Mouse (Mus musculus): ENCODE measurements at regions not wholly inside any gene's neighbourhood (a gene's known extent, or its start where the extent isn't known, plus 50 kb on each side); places are given as distances from the start of the nearest gene placed in this dataset.

- no peaks in the 10 kb centered on the region for H3K79me3 ChIP-seq (ENCODE audit: low read depth)
- no peaks in the 10 kb centered on the region for H3K79me2 ChIP-seq (ENCODE audit: control insufficient read depth, insufficient read depth)
- no peak overlapping the region for H3K4me3 ChIP-seq (ENCODE audit: insufficient read depth, poor library complexity, severe bottlenecking)
- no peaks in the 10 kb centered on the region for H3K36me3 ChIP-seq (ENCODE audit: control insufficient read depth, insufficient read depth)
- H3K27me3 ChIP-seq (ENCODE audit: control insufficient read depth, insufficient read depth, insufficient read length): no peaks in the 10 kb centered on the region
- H3ac ChIP-seq (ENCODE audit: control insufficient read depth, insufficient read length, low read depth): no peak overlapping the region
- TF ChIP-seq CEBPB (IDR thresholded peaks at IDR 0.05; ENCODE audit: low read depth): no peak
- TF ChIP-seq MAX (IDR thresholded peaks at IDR 0.05): no peak
- TF ChIP-seq USF1 (IDR thresholded peaks at IDR 0.05; ENCODE audit: low read depth): no peak
- no peak for TF ChIP-seq CTCF (IDR thresholded peaks at IDR 0.05; ENCODE audit: control insufficient read depth, insufficient read depth, insufficient read length)
- TF ChIP-seq MYOD1 (IDR thresholded peaks at IDR 0.05; ENCODE audit: control insufficient read depth, insufficient read length, low read depth): no peak
- TF ChIP-seq FOSL1 (IDR thresholded peaks at IDR 0.05; ENCODE audit: insufficient read depth, low read length, poor library complexity, severe bottlenecking): no peak
- no peak for TF ChIP-seq MYOG (IDR thresholded peaks at IDR 0.05; ENCODE audit: control insufficient read depth, extremely low read depth, insufficient read length)
Observed at GRCm38 (mm10) chr1:73500671-73501070, 485.0 kb upstream of the Tnp1 start.

DNA sequence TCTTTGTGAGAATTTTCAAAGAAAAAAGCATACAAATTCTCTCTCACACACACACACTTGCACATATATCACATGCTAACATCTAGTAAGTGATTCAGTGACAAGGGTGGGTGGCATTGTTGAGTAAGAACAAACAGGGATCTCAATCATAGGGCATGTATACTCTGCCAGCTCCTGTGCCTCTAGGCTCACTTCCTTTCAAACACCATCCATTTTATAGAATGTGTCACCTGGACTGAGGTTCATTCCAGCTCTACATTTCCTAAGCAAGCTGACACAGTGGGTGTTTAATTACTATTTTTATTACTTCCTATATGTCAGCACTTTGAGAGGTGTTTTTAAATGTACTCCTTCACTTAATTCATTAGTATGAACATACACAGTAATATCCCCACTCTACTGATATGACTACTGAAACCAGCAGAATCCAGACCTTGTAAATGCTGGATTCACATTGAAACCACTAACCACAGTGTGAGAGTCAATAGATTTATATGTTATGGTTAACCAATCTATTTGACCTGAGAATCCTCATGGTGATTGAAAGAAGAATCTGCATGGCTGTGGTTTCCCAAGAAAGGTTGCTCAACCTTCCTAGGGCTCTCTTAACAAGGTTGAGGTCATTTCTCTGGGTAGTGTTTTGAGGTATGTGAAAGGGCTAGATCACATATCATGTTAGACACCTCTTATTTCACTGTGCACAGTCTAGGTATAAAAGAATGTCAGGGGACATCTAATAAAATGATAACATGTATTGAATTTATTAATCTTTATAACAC is 480.5 kb upstream of the Tnp1 start:
- TF ChIP-seq CEBPB (IDR thresholded peaks at IDR 0.05; ENCODE audit: low read depth): peak; percentile 33
- no peak for TF ChIP-seq MYOD1 (IDR thresholded peaks at IDR 0.05; ENCODE audit: control insufficient read depth, insufficient read length, low read depth)
- H3K27me3 ChIP-seq (ENCODE audit: control insufficient read depth, insufficient read depth, insufficient read length): no peaks in the 10 kb centered on the region
- no peak overlapping the region for H3K4me3 ChIP-seq (ENCODE audit: insufficient read depth, poor library complexity, severe bottlenecking)
- H3K79me3 ChIP-seq (ENCODE audit: low read depth): no peaks in the 10 kb centered on the region
- H3K79me2 ChIP-seq (ENCODE audit: control insufficient read depth, insufficient read depth): no peaks in the 10 kb centered on the region
- no peaks in the 10 kb centered on the region for H3K36me3 ChIP-seq (ENCODE audit: control insufficient read depth, insufficient read depth)
- no peak overlapping the region for H3ac ChIP-seq (ENCODE audit: control insufficient read depth, insufficient read length, low read depth)

- Histone ChIP-seq H3K79me2 (ENCODE audit: control insufficient read depth, insufficient read depth) (no peaks in the 10 kb centered on the region), H3K79me3 (ENCODE audit: low read depth) (no peaks in the 10 kb centered on the region), H3K36me3 (ENCODE audit: control insufficient read depth, insufficient read depth) (no peaks in the 10 kb centered on the region), H3ac (ENCODE audit: control insufficient read depth, insufficient read length, low read depth) (no peak overlapping the region), H3K27me3 (ENCODE audit: control insufficient read depth, insufficient read depth, insufficient read length) (no peaks in the 10 kb centered on the region), H3K4me3 (ENCODE audit: insufficient read depth, poor library complexity, severe bottlenecking) (no peak overlapping the region)
- TF ChIP-seq USF1 (IDR thresholded peaks at IDR 0.05; ENCODE audit: low read depth) (no peak), CTCF (IDR thresholded peaks at IDR 0.05; ENCODE audit: control insufficient read depth, insufficient read depth, insufficient read length) (no peak), MYOG (IDR thresholded peaks at IDR 0.05; ENCODE audit: control insufficient read depth, extremely low read depth, insufficient read length) (no peak), FOSL1 (IDR thresholded peaks at IDR 0.05; ENCODE audit: insufficient read depth, low read length, poor library complexity, severe bottlenecking) (no peak), MYOD1 (IDR thresholded peaks at IDR 0.05; ENCODE audit: control insufficient read depth, insufficient read length, low read depth) (no peak), CEBPB (IDR thresholded peaks at IDR 0.05; ENCODE audit: low read depth) (no peak), MAX (IDR thresholded peaks at IDR 0.05) (no peak)
Observed at GRCm38 (mm10) chr1:73481956-73482355, 466.2 kb upstream of the Tnp1 start.

GRCm38 (mm10) chr1:73479349-73479920 is 463.7 kb upstream of the Tnp1 start:
- Histone ChIP-seq H3K27me3 (ENCODE audit: control insufficient read depth, insufficient read depth, insufficient read length) (no peaks in the 10 kb centered on the region), H3K79me3 (ENCODE audit: low read depth) (no peaks in the 10 kb centered on the region), H3K4me3 (ENCODE audit: insufficient read depth, poor library complexity, severe bottlenecking) (no peak overlapping the region), H3K36me3 (ENCODE audit: control insufficient read depth, insufficient read depth) (no peaks in the 10 kb centered on the region), H3K79me2 (ENCODE audit: control insufficient read depth, insufficient read depth) (no peaks in the 10 kb centered on the region), H3ac (ENCODE audit: control insufficient read depth, insufficient read length, low read depth) (no peak overlapping the region)
- no peak for TF ChIP-seq MYOG (IDR thresholded peaks at IDR 0.05; ENCODE audit: control insufficient read depth, extremely low read depth, insufficient read length)
- no peak for TF ChIP-seq MYOD1 (IDR thresholded peaks at IDR 0.05; ENCODE audit: control insufficient read depth, insufficient read length, low read depth)
- TF ChIP-seq CEBPB (IDR thresholded peaks at IDR 0.05; ENCODE audit: low read depth): no peak
- TF ChIP-seq USF1 (IDR thresholded peaks at IDR 0.05; ENCODE audit: low read depth): no peak
- TF ChIP-seq CTCF (IDR thresholded peaks at IDR 0.05; ENCODE audit: control insufficient read depth, insufficient read depth, insufficient read length): no peak
- TF ChIP-seq MAX (IDR thresholded peaks at IDR 0.05): no peak
- TF ChIP-seq FOSL1 (IDR thresholded peaks at IDR 0.05; ENCODE audit: insufficient read depth, low read length, poor library complexity, severe bottlenecking): no peak

DNA sequence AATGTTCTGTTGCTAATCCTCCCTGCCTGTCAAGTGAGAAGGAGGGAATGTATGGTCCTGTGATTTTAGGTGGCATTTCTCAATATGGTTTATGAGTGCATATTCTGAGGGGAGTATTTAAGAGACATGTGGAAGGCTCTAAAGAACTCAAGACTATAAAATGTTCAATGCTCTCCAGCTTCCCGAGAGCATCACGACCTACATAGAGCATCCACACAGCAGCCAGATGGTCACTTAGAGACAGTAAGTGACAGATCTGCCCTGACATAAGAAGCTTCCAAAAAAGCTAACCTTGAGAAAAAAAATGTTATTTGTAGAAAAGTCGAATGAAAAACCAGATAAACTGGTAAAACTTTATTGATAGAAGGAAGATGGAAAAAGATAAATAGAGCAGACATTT is 444.9 kb upstream of the Tnp1 start:
- Histone ChIP-seq H3K79me2 (ENCODE audit: control insufficient read depth, insufficient read depth) (no peaks in the 10 kb centered on the region), H3K4me3 (ENCODE audit: insufficient read depth, poor library complexity, severe bottlenecking) (no peak overlapping the region), H3K27me3 (ENCODE audit: control insufficient read depth, insufficient read depth, insufficient read length) (no peaks in the 10 kb centered on the region), H3ac (ENCODE audit: control insufficient read depth, insufficient read length, low read depth) (no peak overlapping the region), H3K79me3 (ENCODE audit: low read depth) (no peaks in the 10 kb centered on the region), H3K36me3 (ENCODE audit: control insufficient read depth, insufficient read depth) (no peaks in the 10 kb centered on the region)
- TF ChIP-seq MAX (IDR thresholded peaks at IDR 0.05) (no peak), USF1 (IDR thresholded peaks at IDR 0.05; ENCODE audit: low read depth) (no peak), FOSL1 (IDR thresholded peaks at IDR 0.05; ENCODE audit: insufficient read depth, low read length, poor library complexity, severe bottlenecking) (no peak), CTCF (IDR thresholded peaks at IDR 0.05; ENCODE audit: control insufficient read depth, insufficient read depth, insufficient read length) (no peak), MYOG (IDR thresholded peaks at IDR 0.05; ENCODE audit: control insufficient read depth, extremely low read depth, insufficient read length) (no peak), CEBPB (IDR thresholded peaks at IDR 0.05; ENCODE audit: low read depth) (no peak), MYOD1 (IDR thresholded peaks at IDR 0.05; ENCODE audit: control insufficient read depth, insufficient read length, low read depth) (no peak)

Data from C2C12 (cell line).